Mouse (Mus musculus): ENCODE data around the gene Hltf. TPM values are rescaled to one million over a fixed set of nuclear protein-coding genes. Genes with fewer than 3 reads are reported as not detected.
A peak's percentile ranks its signal among the peaks of the same experiment; 100 is the strongest.
"Not testable (repeated sequence)": the region's sequence is repeated elsewhere in the genome, so short reads cannot be mapped to it uniquely, and the experiment has no call there.

Hltf gene
- polyA plus RNA-seq, 1 experiment from 2014 or later: 21.6 TPM

GRCm38 (mm10) chr3:20119044-20119591 lies 61.5 kb downstream of the Hltf start:
- H3K4me1 ChIP-seq (replicated peaks): no peaks in the 10 kb centered on the region
- H3K9me3 ChIP-seq: no peaks in the 10 kb centered on the region
- H3K9ac ChIP-seq: no peak overlapping the region
- H3K27me3 ChIP-seq: no peaks in the 10 kb centered on the region
- H3K4me3 ChIP-seq: no peak overlapping the region
- H3K27ac ChIP-seq: no peak overlapping the region
- H3K36me3 ChIP-seq: peaks cover 23% of the 10 kb centered on the region
- peak; percentile 39; the same call in 1 of the 2 replicates for ATAC-seq (ENCODE audit: low FRiP score)
- no peak overlapping the region for H3K4me2 ChIP-seq
- WGBS: 95% methylated on average over 19 of the region's 19 CpGs

- no peak overlapping the region for H3K27ac ChIP-seq
- no peak overlapping the region for H3K4me2 ChIP-seq
- no peaks in the 10 kb centered on the region for H3K9me3 ChIP-seq
- no peaks in the 10 kb centered on the region for H3K27me3 ChIP-seq
- H3K9ac ChIP-seq: no peak overlapping the region
- ATAC-seq (ENCODE audit: low FRiP score): peak; percentile 66
- WGBS: 63% methylated on average over 4 of the region's 4 CpGs
- H3K4me3 ChIP-seq: no peak overlapping the region
- no peaks in the 10 kb centered on the region for H3K4me1 ChIP-seq (replicated peaks)
- H3K36me3 ChIP-seq: peaks cover 23% of the 10 kb centered on the region
These were observed 62.2 kb downstream of the Hltf start for GRCm38 (mm10) chr3:20119686-20120244.

- not testable (repeated sequence) for H3K27ac ChIP-seq; H3K9ac ChIP-seq; H3K27me3 ChIP-seq; H3K4me2 ChIP-seq; ATAC-seq (ENCODE audit: low FRiP score); H3K4me3 ChIP-seq; H3K4me1 ChIP-seq (replicated peaks); H3K9me3 ChIP-seq
- 95% methylated on average over 5 of the region's 5 CpGs for WGBS
- H3K36me3 ChIP-seq: peaks cover 24% of the 10 kb centered on the region
These were observed 64.0 kb downstream of the Hltf start for GRCm38 (mm10) chr3:20121582-20121981.

- 96% methylated on average over 5 of the region's 5 CpGs for WGBS
- Histone ChIP-seq H3K4me1 (replicated peaks) (no peaks in the 10 kb centered on the region), H3K9me3 (no peaks in the 10 kb centered on the region), H3K27ac (no peak overlapping the region), H3K9ac (no peak overlapping the region), H3K36me3 (peaks cover 13% of the 10 kb centered on the region), H3K4me2 (no peak overlapping the region), H3K27me3 (no peaks in the 10 kb centered on the region), H3K4me3 (no peak overlapping the region)
- no peak for ATAC-seq (ENCODE audit: low FRiP score)
These were observed 68.0 kb downstream of the Hltf start for GRCm38 (mm10) chr3:20125604-20126003.

GRCm38 (mm10) chr3:20127047-20127595 lies 69.5 kb downstream of the Hltf start:
- Histone ChIP-seq H3K4me3 (no peak overlapping the region), H3K4me2 (no peak overlapping the region), H3K27me3 (no peaks in the 10 kb centered on the region), H3K27ac (no peak overlapping the region), H3K4me1 (replicated peaks) (no peaks in the 10 kb centered on the region), H3K9ac (no peak overlapping the region), H3K9me3 (no peaks in the 10 kb centered on the region), H3K36me3 (peaks cover 10% of the 10 kb centered on the region)
- WGBS: 71% methylated on average over 2 of the region's 2 CpGs
- ATAC-seq (ENCODE audit: low FRiP score): no peak

GRCm38 (mm10) chr3:20129491-20129890 lies 71.9 kb downstream of the Hltf start:
- no peaks in the 10 kb centered on the region for H3K9me3 ChIP-seq
- ATAC-seq (ENCODE audit: low FRiP score): no peak
- WGBS: 96% methylated on average over 5 of the region's 5 CpGs
- no peak overlapping the region for H3K4me3 ChIP-seq
- no peaks in the 10 kb centered on the region for H3K27me3 ChIP-seq
- H3K27ac ChIP-seq: no peak overlapping the region
- 0 out of 2 replicates have a peak, but pooled peaks cover 3% of the 10 kb centered on the region for H3K36me3 ChIP-seq
- no peak overlapping the region for H3K9ac ChIP-seq
- no peaks in the 10 kb centered on the region for H3K4me1 ChIP-seq (replicated peaks)
- H3K4me2 ChIP-seq: no peak overlapping the region

- ATAC-seq (ENCODE audit: low FRiP score): no peak
- 0 out of 2 replicates have a peak, but pooled peaks cover 3% of the 10 kb centered on the region for H3K36me3 ChIP-seq
These were observed 73.1 kb downstream of the Hltf start for GRCm38 (mm10) chr3:20130456-20131349.

GRCm38 (mm10) chr3:20131350-20131720 lies 73.7 kb downstream of the Hltf start:
- Histone ChIP-seq H3K9ac (no peak overlapping the region), H3K9me3 (no peaks in the 10 kb centered on the region), H3K36me3 (0 out of 2 replicates have a peak, but pooled peaks cover under 1% of the 10 kb centered on the region), H3K4me3 (no peak overlapping the region), H3K27ac (no peak overlapping the region), H3K27me3 (no peaks in the 10 kb centered on the region), H3K4me2 (no peak overlapping the region), H3K4me1 (replicated peaks) (no peaks in the 10 kb centered on the region)
- 92% methylated on average over 2 of the region's 2 CpGs for WGBS
- no peak for ATAC-seq (ENCODE audit: low FRiP score)

More at GRCm38 (mm10) chr3:20130456-20131349, 73.1 kb downstream of the Hltf start:
- Histone ChIP-seq H3K9ac (no peak overlapping the region), H3K4me3 (no peak overlapping the region), H3K4me1 (replicated peaks) (no peaks in the 10 kb centered on the region), H3K4me2 (no peak overlapping the region), H3K27me3 (no peaks in the 10 kb centered on the region), H3K27ac (no peak overlapping the region), H3K9me3 (no peaks in the 10 kb centered on the region)
- WGBS: 95% methylated on average over 8 of the region's 8 CpGs

- Histone ChIP-seq H3K9ac (no peak overlapping the region), H3K36me3 (no peaks in the 10 kb centered on the region), H3K4me2 (no peak overlapping the region), H3K27ac (no peak overlapping the region), H3K27me3 (no peaks in the 10 kb centered on the region), H3K4me1 (replicated peaks) (no peaks in the 10 kb centered on the region), H3K9me3 (no peaks in the 10 kb centered on the region), H3K4me3 (no peak overlapping the region)
- WGBS: 91% methylated on average over 1 of the region's 1 CpGs
- no peak for ATAC-seq (ENCODE audit: low FRiP score)
These were observed 75.1 kb downstream of the Hltf start for GRCm38 (mm10) chr3:20132731-20133130.

GRCm38 (mm10) chr3:20133745-20134144 lies 76.1 kb downstream of the Hltf start:
- H3K4me3 ChIP-seq: no peak overlapping the region
- no peak overlapping the region for H3K9ac ChIP-seq
- H3K4me1 ChIP-seq (replicated peaks): no peaks in the 10 kb centered on the region
- no peaks in the 10 kb centered on the region for H3K27me3 ChIP-seq
- H3K36me3 ChIP-seq: no peaks in the 10 kb centered on the region
- H3K9me3 ChIP-seq: no peaks in the 10 kb centered on the region
- H3K27ac ChIP-seq: no peak overlapping the region
- ATAC-seq (ENCODE audit: low FRiP score): no peak
- 100% methylated on average over 1 of the region's 1 CpGs for WGBS
- H3K4me2 ChIP-seq: no peak overlapping the region

GRCm38 (mm10) chr3:20134545-20134944 lies 76.9 kb downstream of the Hltf start:
- ATAC-seq (ENCODE audit: low FRiP score): no peak
- no peak overlapping the region for H3K4me3 ChIP-seq
- no peaks in the 10 kb centered on the region for H3K9me3 ChIP-seq
- H3K4me2 ChIP-seq: no peak overlapping the region
- no peaks in the 10 kb centered on the region for H3K36me3 ChIP-seq
- H3K27me3 ChIP-seq: no peaks in the 10 kb centered on the region
- H3K27ac ChIP-seq: no peak overlapping the region
- H3K4me1 ChIP-seq (replicated peaks): no peaks in the 10 kb centered on the region
- WGBS: 66% methylated on average over 3 of the region's 3 CpGs
- H3K9ac ChIP-seq: no peak overlapping the region

GRCm38 (mm10) chr3:20136868-20137581 lies 79.4 kb downstream of the Hltf start:
- Histone ChIP-seq H3K9me3 (no peaks in the 10 kb centered on the region), H3K4me3 (no peak overlapping the region), H3K4me1 (replicated peaks) (no peaks in the 10 kb centered on the region), H3K27ac (no peak overlapping the region), H3K4me2 (no peak overlapping the region), H3K36me3 (no peaks in the 10 kb centered on the region), H3K9ac (no peak overlapping the region), H3K27me3 (no peaks in the 10 kb centered on the region)
- WGBS: 89% methylated on average over 9 of the region's 9 CpGs
- ATAC-seq (ENCODE audit: low FRiP score): no peak
